Mouse (Mus musculus): ENCODE data around the gene Col5a3. TPM values are rescaled to one million over a fixed set of nuclear protein-coding genes. Genes with fewer than 3 reads are reported as not detected.

Gene Col5a3
- polyA plus RNA-seq (2014; fragmentation: Nextera tagmentation; extraction: Ambion mirVana) = 0.04 TPM in 1 of 2 replicates, not detected in the other

- H3K36me3 ChIP-seq (ENCODE audit: control insufficient read depth, insufficient read depth, low read length) = no peaks in the 10 kb centered on the region
- WGBS (ENCODE audit: insufficient replicate concordance) = 6% methylated on average over 29 of the region's 29 CpGs
- H3K9ac ChIP-seq (ENCODE audit: low read depth, low read length) = peak within 1 kb of the TSS; percentile 6; the same call in 1 of the 2 replicates
- peaks cover 17% of the 10 kb centered on the region for H3K27me3 ChIP-seq (ENCODE audit: control insufficient read depth, insufficient read depth, low read length)
- peaks cover 7% of the 10 kb centered on the region for H3K4me1 ChIP-seq (ENCODE audit: control insufficient read depth, insufficient read depth, low read length)
- no peaks in the 10 kb centered on the region for H3K9me3 ChIP-seq (replicated peaks; ENCODE audit: control insufficient read depth, low read length)
- H3K27ac ChIP-seq (ENCODE audit: low read depth, low read length) = no peak within 1 kb of the TSS
- peak; percentile 68; the same call in 1 of the 2 replicates for ATAC-seq (replicated peaks; ENCODE audit: insufficient number of reproducible peaks, low FRiP score, low TSS enrichment)
- H3K4me3 ChIP-seq (ENCODE audit: low read depth, low read length) = peak within 1 kb of the TSS; percentile 20
- peak within 1 kb of the TSS; percentile 56 for H3K4me2 ChIP-seq
Observed at GRCm38 (mm10) chr9:20814521-20815272, at the start of gene Col5a3. TSS of gene Col5a3 (minus strand) at chr9:20815067.

GRCm38 (mm10) chr9:20862225-20862624, 47.4 kb upstream of the Col5a3 start:
- whole genome bisulfite sequencing (ENCODE audit: insufficient replicate concordance) = 53% methylated on average over 4 of the region's 4 CpGs
- Histone ChIP-seq H3K4me3 (ENCODE audit: low read depth, low read length) (no peak overlapping the region), H3K9me3 (replicated peaks; ENCODE audit: control insufficient read depth, low read length) (no peaks in the 10 kb centered on the region)

DNA sequence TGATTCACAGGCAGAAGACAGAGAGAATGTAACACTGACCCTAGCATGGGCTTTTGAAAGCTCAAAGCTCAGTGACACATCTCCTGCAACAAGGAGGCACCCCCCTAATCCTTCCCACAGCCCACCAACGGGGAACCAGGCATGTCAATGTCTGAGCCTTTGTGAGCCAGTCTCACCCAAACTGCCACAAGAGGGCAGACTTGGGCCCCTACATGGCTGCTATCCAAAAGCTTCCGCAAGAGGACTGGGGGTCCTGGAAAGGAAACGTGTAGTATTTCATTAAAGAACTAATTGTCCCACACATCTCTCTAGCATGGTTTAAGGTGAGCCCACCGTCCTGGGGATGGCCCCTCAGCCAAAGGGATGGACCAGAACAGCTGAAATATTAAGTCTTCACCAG, 47.0 kb upstream of the Col5a3 start:
- H3K9ac ChIP-seq (ENCODE audit: low read depth, low read length) = no peak overlapping the region
- no peaks in the 10 kb centered on the region for H3K4me1 ChIP-seq (ENCODE audit: control insufficient read depth, insufficient read depth, low read length)
- no peak for ATAC-seq (replicated peaks; ENCODE audit: insufficient number of reproducible peaks, low FRiP score, low TSS enrichment)
- H3K4me3 ChIP-seq (ENCODE audit: low read depth, low read length) = no peak overlapping the region
- H3K4me2 ChIP-seq = no peak overlapping the region
- peaks cover 2% of the 10 kb centered on the region for H3K27me3 ChIP-seq (ENCODE audit: control insufficient read depth, insufficient read depth, low read length)
- no peaks in the 10 kb centered on the region for H3K36me3 ChIP-seq (ENCODE audit: control insufficient read depth, insufficient read depth, low read length)
- no peaks in the 10 kb centered on the region for H3K9me3 ChIP-seq (replicated peaks; ENCODE audit: control insufficient read depth, low read length)
- WGBS (ENCODE audit: insufficient replicate concordance) = 11% methylated on average over 4 of the region's 4 CpGs
- H3K27ac ChIP-seq (ENCODE audit: low read depth, low read length) = no peak overlapping the region

More at GRCm38 (mm10) chr9:20862225-20862624, 47.4 kb upstream of the Col5a3 start:
- Histone ChIP-seq H3K36me3 (ENCODE audit: control insufficient read depth, insufficient read depth, low read length) (no peaks in the 10 kb centered on the region), H3K9ac (ENCODE audit: low read depth, low read length) (no peak overlapping the region), H3K27me3 (ENCODE audit: control insufficient read depth, insufficient read depth, low read length) (peaks cover 6% of the 10 kb centered on the region), H3K4me2 (no peak overlapping the region), H3K4me1 (ENCODE audit: control insufficient read depth, insufficient read depth, low read length) (no peaks in the 10 kb centered on the region), H3K27ac (ENCODE audit: low read depth, low read length) (no peak overlapping the region)
- ATAC-seq (replicated peaks; ENCODE audit: insufficient number of reproducible peaks, low FRiP score, low TSS enrichment) = no peak

DNA sequence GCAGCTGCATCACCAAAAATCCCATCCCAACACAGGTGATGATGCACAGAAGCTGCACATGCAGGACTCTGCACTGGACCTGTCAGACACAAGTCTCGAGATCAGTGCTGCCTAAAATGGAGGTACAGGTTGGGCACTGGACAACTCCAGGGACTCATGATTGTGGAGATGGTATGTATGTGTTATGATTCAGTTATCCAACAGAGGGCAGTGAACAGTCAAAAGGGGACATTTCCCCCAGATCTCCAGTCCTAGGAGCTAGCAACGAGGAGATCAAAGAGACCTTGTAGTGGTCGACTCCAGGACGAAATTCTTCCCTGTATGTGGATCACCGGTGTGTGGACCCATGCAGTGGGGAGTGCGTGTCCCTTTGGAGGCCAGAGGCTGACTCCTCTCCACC, 45.1 kb upstream of the Col5a3 start:
- WGBS (ENCODE audit: insufficient replicate concordance) = 38% methylated on average over 6 of the region's 6 CpGs
- Histone ChIP-seq H3K9me3 (replicated peaks; ENCODE audit: control insufficient read depth, low read length) (no peaks in the 10 kb centered on the region), H3K27ac (ENCODE audit: low read depth, low read length) (no peak overlapping the region), H3K4me2 (no peak overlapping the region), H3K4me1 (ENCODE audit: control insufficient read depth, insufficient read depth, low read length) (no peaks in the 10 kb centered on the region), H3K4me3 (ENCODE audit: low read depth, low read length) (no peak overlapping the region), H3K36me3 (ENCODE audit: control insufficient read depth, insufficient read depth, low read length) (no peaks in the 10 kb centered on the region), H3K9ac (ENCODE audit: low read depth, low read length) (no peak overlapping the region), H3K27me3 (ENCODE audit: control insufficient read depth, insufficient read depth, low read length) (no peaks in the 10 kb centered on the region)
- no peak for ATAC-seq (replicated peaks; ENCODE audit: insufficient number of reproducible peaks, low FRiP score, low TSS enrichment)

DNA sequence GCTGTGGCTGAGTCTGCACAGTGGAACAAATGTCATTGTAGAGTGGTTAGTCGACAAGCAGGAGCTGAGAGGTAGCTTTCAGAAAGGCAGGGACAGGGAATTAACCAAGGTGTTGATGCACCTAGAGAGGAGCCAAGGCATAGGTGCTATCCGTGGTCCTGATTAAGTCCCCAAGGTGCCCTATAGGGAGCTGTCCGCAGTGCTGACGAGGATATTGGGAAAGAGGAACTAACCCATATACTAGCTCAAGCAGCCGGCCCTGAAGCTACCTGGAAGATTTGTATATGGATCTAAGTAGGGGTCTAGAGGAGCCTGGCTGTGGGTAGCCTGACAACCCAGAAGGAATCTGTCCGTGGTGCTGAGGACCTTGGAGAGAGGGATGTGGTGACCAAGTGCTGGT, 42.3 kb upstream of the Col5a3 start:
- Histone ChIP-seq H3K9me3 (replicated peaks; ENCODE audit: control insufficient read depth, low read length) (no peaks in the 10 kb centered on the region), H3K4me3 (ENCODE audit: low read depth, low read length) (no peak overlapping the region), H3K4me2 (no peak overlapping the region), H3K27ac (ENCODE audit: low read depth, low read length) (no peak overlapping the region), H3K27me3 (ENCODE audit: control insufficient read depth, insufficient read depth, low read length) (no peaks in the 10 kb centered on the region), H3K4me1 (ENCODE audit: control insufficient read depth, insufficient read depth, low read length) (no peaks in the 10 kb centered on the region), H3K36me3 (ENCODE audit: control insufficient read depth, insufficient read depth, low read length) (no peaks in the 10 kb centered on the region), H3K9ac (ENCODE audit: low read depth, low read length) (no peak overlapping the region)
- 10% methylated on average over 6 of the region's 6 CpGs for WGBS (ENCODE audit: insufficient replicate concordance)
- ATAC-seq (replicated peaks; ENCODE audit: insufficient number of reproducible peaks, low FRiP score, low TSS enrichment) = no peak

GRCm38 (mm10) chr9:20850179-20850578, 35.3 kb upstream of the Col5a3 start:
- Histone ChIP-seq H3K9me3 (replicated peaks; ENCODE audit: control insufficient read depth, low read length) (no peaks in the 10 kb centered on the region), H3K4me1 (ENCODE audit: control insufficient read depth, insufficient read depth, low read length) (no peaks in the 10 kb centered on the region), H3K27ac (ENCODE audit: low read depth, low read length) (no peak overlapping the region), H3K36me3 (ENCODE audit: control insufficient read depth, insufficient read depth, low read length) (no peaks in the 10 kb centered on the region), H3K9ac (ENCODE audit: low read depth, low read length) (no peak overlapping the region), H3K4me2 (no peak overlapping the region), H3K4me3 (ENCODE audit: low read depth, low read length) (no peak overlapping the region), H3K27me3 (ENCODE audit: control insufficient read depth, insufficient read depth, low read length) (0 out of 2 replicates have a peak, but pooled peaks cover 3% of the 10 kb centered on the region)
- ATAC-seq (replicated peaks; ENCODE audit: insufficient number of reproducible peaks, low FRiP score, low TSS enrichment) = no peak
- WGBS (ENCODE audit: insufficient replicate concordance) = 77% methylated on average over 2 of the region's 2 CpGs

DNA sequence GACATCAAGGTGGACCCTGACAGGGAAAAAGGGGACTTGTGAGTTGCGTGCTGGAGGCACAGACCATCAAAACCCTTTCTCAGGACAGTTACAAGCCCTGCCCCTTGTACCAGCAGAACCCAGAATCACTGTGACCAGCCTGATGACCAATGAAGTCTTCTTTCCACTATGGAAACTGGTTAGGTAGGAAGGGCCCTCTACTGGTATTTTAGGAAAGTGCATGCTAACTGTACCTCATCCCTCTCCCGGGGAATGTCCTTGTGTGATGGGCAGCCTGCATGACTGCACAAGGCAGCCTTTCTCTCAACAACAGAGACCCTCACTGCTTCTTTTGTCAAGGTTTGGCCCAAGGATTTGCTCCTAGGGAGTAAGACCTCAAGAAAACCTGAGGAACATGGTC, 27.8 kb upstream of the Col5a3 start:
- Histone ChIP-seq H3K27me3 (ENCODE audit: control insufficient read depth, insufficient read depth, low read length) (0 out of 2 replicates have a peak, but pooled peaks cover 3% of the 10 kb centered on the region), H3K9me3 (replicated peaks; ENCODE audit: control insufficient read depth, low read length) (no peaks in the 10 kb centered on the region), H3K9ac (ENCODE audit: low read depth, low read length) (no peak overlapping the region), H3K4me3 (ENCODE audit: low read depth, low read length) (no peak overlapping the region), H3K4me2 (no peak overlapping the region), H3K36me3 (ENCODE audit: control insufficient read depth, insufficient read depth, low read length) (no peaks in the 10 kb centered on the region), H3K4me1 (ENCODE audit: control insufficient read depth, insufficient read depth, low read length) (no peaks in the 10 kb centered on the region), H3K27ac (ENCODE audit: low read depth, low read length) (no peak overlapping the region)
- ATAC-seq (replicated peaks; ENCODE audit: insufficient number of reproducible peaks, low FRiP score, low TSS enrichment) = no peak
- 26% methylated on average over 2 of the region's 2 CpGs for WGBS (ENCODE audit: insufficient replicate concordance)

DNA sequence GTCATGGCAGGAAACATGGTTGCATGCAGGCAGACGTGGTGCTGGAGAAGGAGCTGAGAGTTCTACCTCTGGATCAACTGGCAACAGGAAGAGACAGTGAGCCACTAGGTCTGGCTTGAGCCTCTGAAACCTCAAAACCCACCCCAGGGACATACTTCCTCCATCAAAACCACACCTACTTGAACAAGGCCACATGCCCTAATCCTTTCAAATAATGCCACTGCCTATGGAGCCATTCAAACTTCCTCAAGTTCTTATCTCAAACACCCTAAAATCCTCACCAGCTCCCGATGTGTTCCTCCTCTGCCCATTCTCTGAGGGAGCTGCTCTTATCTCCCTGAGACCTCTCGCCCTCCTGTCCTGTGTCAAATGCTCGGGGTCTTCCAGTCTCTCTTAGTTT, 27.3 kb upstream of the Col5a3 start:
- Histone ChIP-seq H3K27me3 (ENCODE audit: control insufficient read depth, insufficient read depth, low read length) (0 out of 2 replicates have a peak, but pooled peaks cover 2% of the 10 kb centered on the region), H3K4me3 (ENCODE audit: low read depth, low read length) (no peak overlapping the region), H3K4me1 (ENCODE audit: control insufficient read depth, insufficient read depth, low read length) (no peaks in the 10 kb centered on the region), H3K9me3 (replicated peaks; ENCODE audit: control insufficient read depth, low read length) (no peaks in the 10 kb centered on the region), H3K36me3 (ENCODE audit: control insufficient read depth, insufficient read depth, low read length) (no peaks in the 10 kb centered on the region), H3K9ac (ENCODE audit: low read depth, low read length) (no peak overlapping the region), H3K4me2 (no peak overlapping the region), H3K27ac (ENCODE audit: low read depth, low read length) (no peak overlapping the region)
- ATAC-seq (replicated peaks; ENCODE audit: insufficient number of reproducible peaks, low FRiP score, low TSS enrichment) = no peak
- WGBS (ENCODE audit: insufficient replicate concordance) = 38% methylated on average over 4 of the region's 4 CpGs

DNA sequence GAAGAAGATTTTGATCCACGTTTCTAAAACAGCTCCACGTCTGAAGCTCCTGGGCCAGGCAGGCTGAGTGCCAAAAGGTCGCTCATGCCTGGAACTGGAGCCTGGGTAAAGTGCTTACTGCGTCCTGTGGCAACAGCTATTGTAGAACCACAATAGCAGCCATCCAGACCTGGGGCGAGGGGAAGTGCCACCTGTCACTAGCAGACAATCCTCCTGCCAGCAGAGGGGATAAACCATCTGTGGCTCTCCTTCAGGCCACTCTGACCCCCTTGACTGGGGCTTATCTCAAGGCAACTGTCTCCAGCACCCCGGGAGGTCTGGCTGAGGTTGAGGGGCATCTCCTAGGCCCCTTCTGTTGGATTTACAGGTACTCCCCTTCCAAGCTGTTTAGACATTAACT, 24.1 kb upstream of the Col5a3 start:
- no peak for ATAC-seq (replicated peaks; ENCODE audit: insufficient number of reproducible peaks, low FRiP score, low TSS enrichment)
- no peak overlapping the region for H3K27ac ChIP-seq (ENCODE audit: low read depth, low read length)
- no peak overlapping the region for H3K4me2 ChIP-seq
- no peaks in the 10 kb centered on the region for H3K27me3 ChIP-seq (ENCODE audit: control insufficient read depth, insufficient read depth, low read length)
- WGBS (ENCODE audit: insufficient replicate concordance) = 50% methylated on average over 6 of the region's 6 CpGs
- no peaks in the 10 kb centered on the region for H3K4me1 ChIP-seq (ENCODE audit: control insufficient read depth, insufficient read depth, low read length)
- H3K36me3 ChIP-seq (ENCODE audit: control insufficient read depth, insufficient read depth, low read length) = no peaks in the 10 kb centered on the region
- H3K4me3 ChIP-seq (ENCODE audit: low read depth, low read length) = no peak overlapping the region
- H3K9me3 ChIP-seq (replicated peaks; ENCODE audit: control insufficient read depth, low read length) = no peaks in the 10 kb centered on the region
- no peak overlapping the region for H3K9ac ChIP-seq (ENCODE audit: low read depth, low read length)

Measured in heart, embryonic 11.5 days (tissue).